Mouse (Mus musculus) megakaryocyte, embryonic 14.5 days (primary cell): ENCODE measurements around the gene Rsph14. TPM values are rescaled to one million over a fixed set of nuclear protein-coding genes. Genes with fewer than 3 reads are reported as not detected.

Experiments
- H3K27me3 ChIP-seq: replicated peaks from 2 replicates; pipeline ENCODE3; 2012; ENCODE audit warnings: inconsistent platforms
- H3K36me3 ChIP-seq: replicated peaks from 2 replicates; pipeline ENCODE3; 2012; ENCODE audit warnings: low read length, inconsistent platforms, mixed read lengths
- H3K4me1 ChIP-seq: 2 replicates; pipeline ENCODE4 v1.6.1; 2012; ENCODE audit warnings: inconsistent platforms
- H3K4me3 ChIP-seq: replicated peaks from 2 replicates; pipeline ENCODE3; 2012; ENCODE audit warnings: moderate library complexity, mild to moderate bottlenecking, inconsistent platforms
- H3K9me3 ChIP-seq: 2 replicates; pipeline ENCODE4 v1.6.1; 2012; ENCODE audit warnings: inconsistent platforms
- FLI1 ChIP-seq: IDR thresholded peaks from 2 replicates; pipeline ENCODE4 v1.6.1; 2012; ENCODE audit warnings: low read length, inconsistent platforms, mixed read lengths
- GATA1 ChIP-seq: IDR thresholded peaks from 3 replicates; pipeline ENCODE4 v1.6.1; 2012; ENCODE audit warnings: mixed read lengths, low read length, inconsistent platforms, borderline replicate concordance
- polyA plus RNA-seq: library from polyadenylated mRNA; stranded (reverse); fragments of >175 nt; gene quantifications from 2 replicates; pipeline ENCODE4 v1.2.3, GENCODE M21; 2012; ENCODE audit warnings: low replicate concordance; ENCODE audit not compliant: insufficient read depth

Gene Rsph14
- polyA plus RNA-seq, 1 experiment: not detected

DNA sequence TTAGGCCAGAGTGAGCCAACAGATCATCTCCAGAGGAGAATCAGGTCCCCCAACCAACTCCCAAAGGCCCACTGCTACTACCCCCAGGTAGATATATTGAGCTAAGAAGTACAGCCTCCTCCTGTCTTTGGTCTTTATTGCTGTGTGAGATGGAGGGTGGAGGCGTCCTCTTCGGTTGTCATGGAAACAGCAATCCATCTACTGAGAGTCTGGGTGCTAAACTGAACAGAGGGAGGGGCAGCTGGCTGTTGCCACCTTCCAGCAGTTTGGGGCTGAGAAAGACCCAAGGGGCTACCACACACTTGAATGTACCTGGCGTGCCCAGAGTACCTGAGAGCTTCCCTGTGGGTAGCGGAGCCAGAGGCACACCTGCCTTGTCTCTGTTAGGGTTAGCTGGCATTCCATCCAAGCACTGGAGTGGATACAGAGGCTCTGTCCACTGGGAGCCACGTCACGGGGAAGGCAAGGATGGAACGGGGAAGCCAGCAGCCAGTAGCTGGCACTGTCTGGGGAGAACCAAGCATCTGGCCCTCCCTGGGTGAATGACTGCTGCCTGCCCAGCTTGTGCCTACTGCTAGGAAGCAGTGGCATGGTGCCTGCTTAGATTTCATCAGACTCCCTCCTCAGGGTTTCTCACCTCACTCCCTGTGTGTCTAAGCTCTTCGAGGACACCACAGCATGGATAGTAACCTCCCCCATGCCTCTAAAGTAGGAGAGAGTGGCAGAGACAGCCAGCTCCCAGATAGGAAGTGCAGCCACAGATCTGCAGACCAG is 25.3 kb downstream of the Rsph14 start:
- Histone ChIP-seq H3K4me1 (peaks cover 96% of the 10 kb centered on the region), H3K4me3 (peak overlapping the region; percentile 7), H3K9me3 (no peaks in the 10 kb centered on the region), H3K36me3 (peaks cover 96% of the 10 kb centered on the region), H3K27me3 (no peaks in the 10 kb centered on the region)
- TF ChIP-seq GATA1 (no peak), FLI1 (no peak)

GRCm38 (mm10) chr10:75004067-75004466 is 28.3 kb downstream of the Rsph14 start:
- no peaks in the 10 kb centered on the region for H3K9me3 ChIP-seq
- no peak for TF ChIP-seq FLI1
- H3K27me3 ChIP-seq: no peaks in the 10 kb centered on the region
- peaks cover 96% of the 10 kb centered on the region for H3K4me1 ChIP-seq
- peak overlapping the region; percentile 16 for H3K4me3 ChIP-seq
- H3K36me3 ChIP-seq: peaks cover 96% of the 10 kb centered on the region

DNA sequence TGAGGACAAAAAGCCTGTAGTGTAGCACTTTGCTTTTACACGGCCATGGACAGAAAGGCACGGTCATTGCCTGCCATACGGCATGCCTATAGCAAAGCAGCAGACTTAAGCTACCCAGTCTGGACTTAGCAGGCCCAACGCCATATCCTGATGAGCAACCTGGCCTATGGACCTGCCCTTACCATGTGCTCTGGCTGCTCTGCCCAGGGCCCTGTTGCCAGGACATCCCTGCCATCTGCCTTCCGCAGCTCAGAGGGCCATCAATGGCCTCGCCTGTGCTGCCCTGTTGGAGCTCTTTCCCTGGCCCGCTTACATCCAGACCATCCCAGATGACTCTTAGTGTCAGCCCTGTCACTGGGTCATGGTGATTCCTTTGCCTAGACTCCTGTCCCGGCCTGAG is 31.0 kb downstream of the Rsph14 start:
- Histone ChIP-seq H3K36me3 (peaks cover 99% of the 10 kb centered on the region), H3K4me3 (peak overlapping the region; percentile 30), H3K4me1 (peaks cover 100% of the 10 kb centered on the region), H3K27me3 (no peaks in the 10 kb centered on the region), H3K9me3 (no peaks in the 10 kb centered on the region)
- no peak for TF ChIP-seq GATA1
- no peak for TF ChIP-seq FLI1

DNA sequence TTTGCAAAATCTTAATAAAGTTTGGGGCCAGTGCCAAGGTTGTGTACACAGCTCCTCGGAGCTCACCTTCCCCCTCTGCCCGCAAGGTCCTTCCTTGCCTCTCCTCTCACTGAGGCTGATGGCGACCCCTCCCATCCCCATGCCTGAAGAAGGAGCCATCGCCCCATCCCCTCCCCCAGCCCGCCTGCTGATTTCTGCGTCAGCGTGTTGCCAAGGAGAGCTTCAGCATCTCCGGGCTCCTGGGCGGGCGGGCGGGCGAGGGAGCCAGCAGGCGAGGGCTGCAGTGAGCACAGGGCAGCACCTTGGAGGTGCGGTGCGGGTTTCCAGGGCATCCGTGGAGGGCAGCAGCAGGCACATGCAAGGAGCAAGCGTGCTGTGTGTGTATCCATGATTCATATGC is 37.0 kb downstream of the Rsph14 start:
- Histone ChIP-seq H3K36me3 (peaks cover 100% of the 10 kb centered on the region), H3K4me3 (no peak overlapping the region), H3K9me3 (0 out of 2 replicates have a peak, but pooled peaks cover 5% of the 10 kb centered on the region), H3K27me3 (no peaks in the 10 kb centered on the region), H3K4me1 (peaks cover 100% of the 10 kb centered on the region)
- TF ChIP-seq GATA1 (no peak), FLI1 (no peak)

DNA sequence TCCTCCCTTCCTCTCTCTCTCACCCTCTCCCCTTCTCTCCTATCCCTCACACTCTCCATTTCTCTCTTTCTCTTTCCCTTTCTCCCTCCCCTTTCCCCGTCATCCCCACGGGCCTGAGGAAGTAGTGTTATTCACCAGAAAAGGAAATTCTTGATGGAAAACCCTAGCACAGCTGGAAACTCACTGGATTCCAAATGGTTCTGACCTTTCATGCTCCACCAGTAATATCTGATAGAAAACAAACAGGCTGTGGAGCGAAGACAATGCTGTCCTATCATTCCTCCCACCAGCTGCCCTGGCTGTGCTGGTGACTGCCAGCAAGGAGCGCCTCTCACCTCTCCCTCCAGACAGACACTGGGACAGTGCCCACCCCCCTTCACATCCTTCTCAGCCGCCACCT is 37.5 kb downstream of the Rsph14 start:
- Histone ChIP-seq H3K36me3 (peaks cover 100% of the 10 kb centered on the region), H3K4me1 (peaks cover 100% of the 10 kb centered on the region)

DNA sequence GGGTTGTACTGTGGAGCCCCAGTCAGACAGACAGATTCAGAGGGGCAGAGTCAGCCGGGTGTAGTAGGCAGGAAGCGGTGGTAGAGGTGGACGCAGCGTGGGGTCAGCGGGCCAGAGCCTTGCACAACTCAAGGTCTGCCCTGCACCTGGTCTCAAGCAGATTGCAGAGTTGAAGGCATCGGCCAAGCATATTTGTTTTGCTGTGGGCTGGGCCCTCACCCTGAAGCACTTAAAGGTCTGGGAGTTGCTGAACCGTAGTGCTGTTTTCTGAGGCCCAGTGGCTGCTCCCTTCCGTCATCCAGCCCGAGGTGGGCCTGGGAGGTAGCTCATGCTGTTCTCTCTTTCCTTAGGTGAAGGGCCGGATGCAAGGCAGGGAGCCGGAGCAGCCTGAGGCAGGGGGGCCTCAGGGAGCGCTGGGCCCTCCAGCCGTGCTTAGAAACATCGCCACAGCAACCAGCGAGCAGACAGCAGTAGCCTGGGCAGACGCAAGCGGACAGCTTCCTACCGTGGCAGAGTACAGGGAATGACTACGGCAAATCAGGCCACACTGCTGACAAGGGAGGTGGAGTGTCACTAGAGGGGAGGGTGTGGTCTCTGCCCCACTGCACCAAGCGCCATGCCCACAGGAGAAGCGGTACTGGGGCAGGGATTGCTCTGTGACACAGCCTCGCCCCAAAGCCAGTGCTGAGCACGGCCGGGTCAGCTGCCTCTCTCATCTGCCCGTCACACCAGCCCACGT is 41.6 kb downstream of the Rsph14 start:
- TF ChIP-seq GATA1 (no peak), FLI1 (no peak)
- H3K27me3 ChIP-seq: no peaks in the 10 kb centered on the region
- 0 out of 2 replicates have a peak, but pooled peaks cover 5% of the 10 kb centered on the region for H3K9me3 ChIP-seq
- H3K36me3 ChIP-seq: peaks cover 98% of the 10 kb centered on the region
- H3K4me3 ChIP-seq: peak overlapping the region; percentile 71
- H3K4me1 ChIP-seq: peaks cover 100% of the 10 kb centered on the region

More for the DNA sequence above, 37.5 kb downstream of the Rsph14 start:
- H3K27me3 ChIP-seq: no peaks in the 10 kb centered on the region
- H3K9me3 ChIP-seq: 0 out of 2 replicates have a peak, but pooled peaks cover 5% of the 10 kb centered on the region
- peak overlapping the region; percentile 63 for H3K4me3 ChIP-seq
- TF ChIP-seq GATA1 (no peak), FLI1 (no peak)

GRCm38 (mm10) chr10:74989814-74990213 is 42.6 kb downstream of the Rsph14 start:
- Histone ChIP-seq H3K4me1 (peaks cover 100% of the 10 kb centered on the region), H3K36me3 (peaks cover 98% of the 10 kb centered on the region), H3K9me3 (0 out of 2 replicates have a peak, but pooled peaks cover 5% of the 10 kb centered on the region), H3K27me3 (no peaks in the 10 kb centered on the region), H3K4me3 (peak overlapping the region; percentile 16)
- TF ChIP-seq GATA1 (no peak), FLI1 (no peak)

- 0 out of 2 replicates have a peak, but pooled peaks cover 5% of the 10 kb centered on the region for H3K9me3 ChIP-seq
- TF ChIP-seq GATA1: no peak
- no peak for TF ChIP-seq FLI1
Observed at GRCm38 (mm10) chr10:74987698-74988470, 44.5 kb downstream of the Rsph14 start.

GRCm38 (mm10) chr10:74983176-74983575 is 49.2 kb downstream of the Rsph14 start:
- peaks cover 100% of the 10 kb centered on the region for H3K4me1 ChIP-seq
- H3K4me3 ChIP-seq: no peak overlapping the region
- peaks cover 96% of the 10 kb centered on the region for H3K36me3 ChIP-seq
- no peaks in the 10 kb centered on the region for H3K27me3 ChIP-seq
- no peak for TF ChIP-seq FLI1
- no peak for TF ChIP-seq GATA1
- no peaks in the 10 kb centered on the region for H3K9me3 ChIP-seq

More at GRCm38 (mm10) chr10:74987698-74988470, 44.5 kb downstream of the Rsph14 start:
- peaks cover 100% of the 10 kb centered on the region for H3K4me1 ChIP-seq
- H3K4me3 ChIP-seq: peak overlapping the region; percentile 87
- H3K36me3 ChIP-seq: peaks cover 97% of the 10 kb centered on the region
- H3K27me3 ChIP-seq: no peaks in the 10 kb centered on the region

GRCm38 (mm10) chr10:74981159-74981558 is 51.2 kb downstream of the Rsph14 start:
- H3K9me3 ChIP-seq: no peaks in the 10 kb centered on the region
- TF ChIP-seq GATA1 (no peak), FLI1 (no peak)
- H3K36me3 ChIP-seq: peaks cover 98% of the 10 kb centered on the region
- H3K4me1 ChIP-seq: peaks cover 100% of the 10 kb centered on the region
- H3K27me3 ChIP-seq: no peaks in the 10 kb centered on the region
- H3K4me3 ChIP-seq: peak overlapping the region; percentile 54
